Mouse (Mus musculus): ENCODE results near the gene Gabrp.
A peak's percentile ranks its signal among the peaks of the same experiment; 100 is the strongest.

The Gabrp gene

DNA sequence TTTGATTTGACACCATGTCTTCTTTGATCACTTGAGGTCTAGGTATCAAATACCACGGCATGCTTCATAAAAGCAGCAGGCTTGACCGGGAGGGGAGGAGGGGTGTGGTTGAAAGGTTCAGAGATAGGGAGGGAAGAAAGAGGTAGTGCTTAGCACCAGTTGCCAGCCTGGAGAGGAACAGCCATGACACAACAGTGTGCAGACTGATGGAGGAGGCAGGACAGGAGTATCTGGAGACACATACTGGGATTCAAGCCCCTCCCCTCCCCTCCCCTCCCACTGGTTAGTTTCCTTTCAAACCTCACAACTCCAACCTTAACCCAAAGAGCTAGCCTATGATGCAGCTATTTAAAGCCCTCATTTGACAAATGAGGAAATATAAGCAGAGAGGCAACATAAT, 49.2 kb downstream of the Gabrp start:
- DNase-seq (ENCODE audit: low spot score) = no peak

DNA sequence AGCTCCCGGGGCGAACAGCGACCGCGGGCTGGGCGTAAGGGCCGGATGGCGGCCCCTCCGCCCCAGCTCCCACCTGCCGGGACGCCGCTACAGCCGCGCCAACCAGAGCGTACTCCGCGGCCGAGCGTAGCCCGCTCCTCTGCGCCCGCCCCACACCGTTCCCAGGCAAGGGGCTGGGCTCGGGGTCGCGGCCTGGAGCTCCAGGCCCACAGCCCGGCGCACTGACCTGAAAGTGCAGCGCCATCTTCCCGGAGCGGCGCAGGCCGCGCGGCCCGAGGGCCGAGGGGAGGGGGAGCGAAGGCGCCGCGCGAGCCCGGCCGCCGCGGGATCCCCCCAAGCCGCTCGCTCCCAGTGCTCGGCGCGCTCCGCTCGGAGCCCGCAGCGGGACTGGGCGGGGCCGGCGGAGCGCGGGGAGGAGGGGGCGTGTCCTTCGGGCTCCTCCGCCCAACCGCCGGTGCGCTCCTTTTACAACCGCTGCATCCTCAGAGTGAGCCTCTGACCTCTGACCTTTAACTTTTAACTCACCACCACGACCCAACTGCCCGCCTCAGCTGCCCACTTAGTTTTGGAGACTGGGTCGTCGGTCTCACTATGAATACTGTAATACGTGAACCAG, 65.3 kb downstream of the Gabrp start, which contains the start of gene Ranbp17:
Gene Ranbp17 (minus strand): TSS at position 371 of the 616 bp plus-strand sequence.
- peak; percentile 47 for DNase-seq (ENCODE audit: low spot score)

DNA sequence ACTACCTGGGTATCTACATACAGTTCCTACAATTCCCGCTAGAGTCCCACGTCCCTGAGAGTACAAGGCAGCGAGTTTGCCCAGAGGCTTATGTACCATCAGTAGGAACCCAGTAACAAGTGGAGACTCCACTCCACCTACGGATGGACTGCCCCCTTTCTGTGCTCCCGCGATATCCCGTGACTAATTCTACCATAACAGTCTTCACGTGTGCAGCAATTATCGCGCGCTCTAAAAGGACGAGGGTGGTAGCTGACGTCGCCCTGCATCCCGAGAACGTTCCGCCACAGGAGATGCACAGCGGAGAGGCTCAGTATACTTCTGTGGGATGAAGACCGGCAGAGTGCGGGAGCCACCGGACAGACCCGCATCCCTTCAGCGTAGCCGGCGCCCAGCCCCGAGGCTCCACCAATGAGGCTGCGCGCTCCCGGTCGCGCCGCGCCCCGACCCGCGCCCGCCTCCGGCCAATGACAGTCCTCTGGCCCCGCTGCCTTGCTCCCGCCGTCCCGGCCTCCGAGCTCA, 65.8 kb downstream of the Gabrp start:
- DNase-seq (ENCODE audit: low spot score) = peak; percentile 49

DNA sequence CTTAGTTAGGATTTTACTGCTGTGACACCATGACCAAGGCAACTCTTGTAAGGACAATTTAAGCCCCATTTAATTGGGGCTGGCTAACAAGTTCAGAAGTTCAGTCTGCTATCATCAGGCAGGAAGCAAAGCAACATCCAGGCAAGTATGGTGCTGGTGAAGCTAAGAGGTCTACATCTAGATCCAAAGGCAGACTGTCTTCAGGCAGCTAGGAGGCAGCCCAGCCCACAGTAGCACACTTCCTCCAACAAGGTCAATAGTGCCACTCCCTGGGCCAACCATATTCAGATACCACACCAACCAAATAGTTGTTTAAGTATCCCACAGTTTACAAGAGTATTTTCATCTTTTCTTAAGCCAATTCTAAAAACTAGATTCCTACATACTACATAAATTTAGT, 69.4 kb downstream of the Gabrp start:
- DNase-seq (ENCODE audit: low spot score) = no peak

Measured in ovary, postnatal 14 days (tissue).